Mouse (Mus musculus) neural tube, embryonic 10.5 days (tissue): ENCODE measurements at regions not wholly inside any gene's neighbourhood (a gene's known extent, or its start where the extent isn't known, plus 50 kb on each side); places are given as distances from the start of the nearest gene placed in this dataset.

ENCODE experiments used
- DNase-seq: peaks from one replicate; pipeline ENCODE4 v3.0.0-alpha.2; 2017; ENCODE audit warnings: low spot score; ENCODE audit errors: extremely low spot score

- DNase-seq, result no peak
Observed at GRCm38 (mm10) chr14:68447240-68447923, 846.7 kb downstream of the Synb start.

- no peak for DNase-seq
Observed at GRCm38 (mm10) chr14:68433326-68433725, 860.8 kb downstream of the Synb start.

DNA sequence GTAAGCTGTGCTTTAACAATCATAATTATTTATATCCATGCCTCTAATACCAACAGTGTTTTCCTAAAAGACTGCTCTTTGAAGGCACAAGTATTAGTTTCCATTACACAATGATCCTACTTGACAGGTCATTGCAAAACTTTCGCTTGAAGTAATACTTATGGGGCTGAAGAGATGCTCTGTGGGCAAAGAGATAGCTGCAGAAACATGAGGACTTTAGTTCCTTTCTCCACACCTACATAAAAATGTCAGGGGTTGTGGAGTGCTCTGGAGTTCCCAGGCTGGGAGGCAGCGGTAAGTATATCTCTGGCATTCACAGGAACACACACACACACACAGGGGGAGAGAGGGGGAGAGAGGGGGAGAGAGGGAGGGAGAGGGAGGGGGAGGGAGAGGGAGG lies 862.0 kb downstream of the Synb start:
- DNase-seq, result no peak

DNA sequence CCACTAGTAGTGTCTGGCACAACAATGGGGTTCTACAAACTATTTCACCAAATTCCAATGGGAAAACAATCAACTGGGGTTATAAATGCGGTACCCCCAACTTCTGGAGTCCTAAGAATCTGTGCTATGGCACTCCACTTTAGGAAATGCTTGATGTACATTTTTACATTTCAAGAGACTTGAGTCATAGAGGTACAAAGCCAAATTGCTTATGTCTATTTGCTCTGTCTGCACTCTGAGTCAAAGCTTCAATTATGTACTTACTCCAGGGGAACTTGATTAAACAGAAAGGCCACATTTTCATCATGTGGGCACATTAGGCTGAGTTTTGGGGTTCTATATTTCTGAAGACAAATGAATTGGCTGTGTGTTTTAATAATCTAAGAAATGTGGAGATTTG lies 866.9 kb downstream of the Synb start:
- DNase-seq, result no peak

DNA sequence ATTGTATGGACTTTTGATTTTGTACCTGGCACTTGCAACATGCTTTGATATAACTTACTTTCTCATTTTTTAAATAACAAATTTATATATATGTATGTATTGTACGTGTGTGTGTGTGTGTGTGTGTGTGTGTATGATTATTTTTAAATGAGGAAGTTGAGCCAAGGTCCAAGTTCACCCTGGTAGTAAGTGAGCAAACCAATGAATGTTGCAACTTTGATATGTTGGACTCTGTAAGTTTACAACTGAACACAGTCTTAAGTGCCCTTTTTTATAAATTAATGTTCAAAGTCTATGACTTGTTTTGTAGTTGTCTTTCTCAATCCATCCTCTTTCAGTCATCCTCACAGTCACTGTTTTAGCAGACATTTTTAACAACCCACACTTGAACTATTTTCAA lies 901.7 kb downstream of the Synb start:
- DNase-seq, result no peak

- DNase-seq, result peak; percentile 52
Observed at GRCm38 (mm10) chr14:68391875-68392274, 902.2 kb downstream of the Synb start.

GRCm38 (mm10) chr14:68381741-68382140 lies 912.4 kb downstream of the Synb start:
- DNase-seq, result no peak

- no peak for DNase-seq
Observed at GRCm38 (mm10) chr14:68367696-68368095, 926.4 kb downstream of the Synb start.

- DNase-seq, result no peak
Observed at GRCm38 (mm10) chr14:68363892-68364291, 930.2 kb downstream of the Synb start.

- DNase-seq, result no peak
Observed at GRCm38 (mm10) chr14:68361998-68362397, 932.1 kb downstream of the Synb start.

DNA sequence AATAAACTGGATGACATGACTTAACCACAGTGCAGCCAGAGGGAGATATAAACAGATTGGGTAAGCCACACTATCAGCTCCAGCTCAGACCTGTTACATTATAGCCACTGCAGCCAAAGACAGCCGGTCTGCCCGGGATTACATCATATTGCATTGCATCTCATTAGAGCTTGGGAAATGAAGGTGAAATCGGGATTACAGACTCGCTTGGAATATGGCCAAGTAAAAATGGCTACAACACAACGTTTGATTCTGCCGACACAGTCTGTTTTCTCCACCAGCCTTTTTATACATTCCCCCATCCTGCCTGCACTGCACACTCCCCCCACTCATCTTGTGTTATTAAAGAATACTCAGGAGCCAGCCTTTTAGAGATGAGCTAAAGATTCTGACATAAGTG lies 932.6 kb downstream of the Synb start:
- DNase-seq, result no peak

DNA sequence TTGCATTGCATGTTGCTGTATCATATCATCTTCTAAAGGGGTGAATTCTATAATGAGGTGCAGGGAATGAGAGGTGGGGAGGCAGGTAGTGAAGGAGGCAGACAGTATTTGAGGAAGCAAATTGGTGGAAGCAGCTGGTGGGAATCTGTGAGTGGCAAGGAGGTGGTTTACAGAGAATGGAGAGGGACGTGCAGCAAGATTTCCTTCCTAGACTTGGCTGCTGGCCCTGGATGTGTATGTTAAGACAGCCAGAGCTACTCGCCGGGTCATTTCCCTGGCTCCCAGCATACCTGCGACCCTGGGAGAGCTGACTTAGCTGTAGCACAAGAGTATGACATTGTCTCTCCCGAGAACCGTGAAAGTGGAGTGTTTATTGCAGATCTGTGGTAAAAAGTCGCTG lies 937.7 kb downstream of the Synb start:
- no peak for DNase-seq

DNA sequence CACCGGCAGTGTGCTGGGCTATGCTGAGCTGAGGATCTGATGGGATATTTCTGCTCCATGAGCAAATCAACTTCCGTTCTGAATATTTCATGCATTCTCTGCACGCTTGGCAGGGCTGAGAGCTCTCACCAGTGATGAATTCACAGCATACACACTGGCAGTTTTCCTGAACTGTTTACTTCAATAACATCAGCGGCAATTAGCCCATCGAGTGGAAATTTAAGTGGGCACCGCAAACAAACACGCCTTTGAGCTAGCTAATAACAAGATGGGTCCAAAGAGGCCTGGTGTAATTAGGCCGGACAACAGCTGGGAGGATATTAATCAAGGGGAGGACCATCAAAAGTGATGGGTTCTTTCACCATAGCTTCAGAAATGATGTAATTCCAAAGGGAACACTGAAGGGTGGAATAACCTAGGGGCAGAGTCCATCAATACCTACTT lies 938.6 kb downstream of the Synb start:
- no peak for DNase-seq

DNA sequence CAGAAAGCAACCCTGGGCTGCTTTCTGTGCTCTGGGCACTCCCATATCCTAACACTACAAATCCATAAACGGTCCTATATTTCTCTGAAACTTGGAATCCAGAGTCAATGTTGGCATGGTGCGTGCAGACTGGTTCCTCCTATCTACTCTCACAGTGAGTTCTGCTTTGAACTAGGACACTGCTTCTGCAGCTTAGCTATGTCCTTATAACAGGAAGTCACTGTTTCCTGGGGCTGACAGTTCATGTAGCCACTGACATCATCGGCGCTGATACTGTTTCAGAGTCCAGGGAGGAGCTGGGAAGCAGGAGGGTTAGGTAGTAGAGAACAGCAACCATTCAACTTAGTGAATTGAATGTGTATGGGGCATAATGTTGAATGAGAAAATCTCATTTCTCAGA lies 948.6 kb downstream of the Synb start:
- no peak for DNase-seq

DNA sequence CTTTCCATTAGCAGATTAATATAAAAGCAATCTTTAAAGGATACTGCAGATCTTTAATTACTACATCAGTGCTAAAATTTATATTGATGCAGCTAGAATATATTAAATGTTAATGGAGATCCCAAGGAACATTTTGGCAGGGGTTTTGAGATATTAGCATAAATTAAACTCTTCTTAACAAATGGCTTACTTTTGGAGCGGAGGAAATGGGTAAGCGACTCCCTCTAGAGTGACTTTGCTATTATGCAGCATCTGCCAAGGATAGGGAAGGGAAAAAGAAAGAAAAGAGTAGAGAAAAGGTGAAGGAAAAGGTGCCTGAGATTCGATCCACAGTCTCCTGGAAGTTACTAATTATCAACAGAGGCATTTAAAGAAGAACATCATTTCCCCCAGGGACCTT lies 949.4 kb downstream of the Synb start:
- DNase-seq, result no peak

DNA sequence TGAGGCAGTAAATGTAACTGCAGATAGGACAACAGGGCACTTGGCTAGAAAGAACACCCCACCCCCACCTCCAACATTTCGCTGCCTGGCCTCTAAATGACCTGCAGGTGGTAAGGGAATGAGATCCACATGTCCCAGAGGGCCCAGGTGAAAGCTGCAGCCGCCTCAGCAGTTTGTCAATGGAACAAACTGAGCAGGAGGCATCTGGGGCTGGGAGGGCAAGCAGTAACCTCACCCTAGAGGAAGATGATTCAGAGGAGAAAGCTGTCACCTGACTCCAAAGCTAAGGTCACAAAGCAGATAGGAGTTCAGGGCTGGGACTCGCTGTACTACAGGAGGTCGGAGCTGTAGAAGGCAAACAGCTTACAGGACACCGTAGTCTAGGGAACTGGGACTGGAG lies 955.7 kb downstream of the Synb start:
- no peak for DNase-seq

DNA sequence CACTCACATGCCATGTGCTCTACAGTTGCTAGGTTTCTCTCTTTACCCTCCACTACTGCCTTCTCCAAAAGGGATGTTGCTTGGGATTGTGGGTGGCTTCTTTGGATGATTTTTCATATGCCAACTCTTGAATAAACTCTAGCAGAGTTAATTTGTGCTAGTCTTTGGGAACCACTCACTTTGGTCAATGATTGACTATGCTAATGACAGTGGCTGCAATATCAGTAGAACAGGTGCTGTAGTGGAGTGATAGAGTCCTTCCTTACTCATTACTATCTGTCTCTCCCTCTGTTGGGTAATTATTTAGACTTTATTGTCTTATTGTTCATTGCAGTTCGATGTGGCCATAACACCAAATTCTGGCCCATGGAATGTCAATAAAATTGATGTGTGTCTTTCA lies 969.0 kb downstream of the Synb start:
- no peak for DNase-seq

DNA sequence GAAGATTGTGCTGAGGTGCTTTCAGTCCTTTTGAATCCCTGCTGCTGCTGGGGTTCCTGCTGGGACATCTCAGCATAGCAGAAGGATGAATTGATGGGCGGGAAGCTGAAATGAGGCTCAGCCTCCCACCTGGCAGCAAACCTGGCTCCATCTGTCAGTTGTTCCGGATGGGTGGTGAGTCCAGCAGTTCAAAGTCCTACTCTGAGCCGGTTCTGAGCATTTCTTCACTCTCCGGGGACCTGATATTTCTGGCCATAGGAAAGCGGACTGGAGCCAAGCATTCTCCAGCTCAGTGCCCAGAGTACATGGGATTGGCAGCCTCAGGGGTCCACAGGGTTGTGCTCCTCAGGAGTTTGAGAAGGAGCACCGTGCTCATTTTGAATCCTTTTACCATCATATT lies 971.1 kb downstream of the Synb start:
- no peak for DNase-seq

- DNase-seq, result no peak
Observed at GRCm38 (mm10) chr14:68307973-68308660, 986.0 kb downstream of the Synb start.

GRCm38 (mm10) chr14:68305166-68305565 lies 988.9 kb downstream of the Synb start:
- DNase-seq, result no peak

- peak; percentile 13 for DNase-seq
Observed at GRCm38 (mm10) chr14:68301710-68302109, 992.4 kb downstream of the Synb start.

GRCm38 (mm10) chr14:68285546-68285945 lies 1008.6 kb downstream of the Synb start:
- DNase-seq, result no peak

DNA sequence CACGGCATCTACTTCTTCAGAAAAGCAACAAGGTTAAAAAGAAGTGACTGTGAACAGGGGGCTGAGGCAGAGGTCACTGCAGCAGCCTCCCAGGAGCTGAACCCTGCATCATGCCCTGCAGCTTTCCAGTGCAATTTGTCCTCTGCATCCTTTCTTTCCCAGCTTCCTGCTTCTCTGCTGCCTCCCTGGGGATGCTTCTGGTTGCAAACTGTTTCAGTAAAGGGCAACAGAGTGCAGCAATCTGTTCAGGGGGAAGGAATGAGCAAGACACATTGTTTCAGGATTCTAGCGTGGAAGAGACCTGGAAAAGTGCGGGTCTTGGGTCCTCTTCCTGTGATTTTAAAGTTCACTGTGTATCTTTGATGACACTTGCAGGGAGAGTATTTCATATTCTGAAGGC lies 1032.7 kb downstream of the Synb start:
- no peak for DNase-seq
